Mouse (Mus musculus): ENCODE measurements around the gene Nradd.

DNA sequence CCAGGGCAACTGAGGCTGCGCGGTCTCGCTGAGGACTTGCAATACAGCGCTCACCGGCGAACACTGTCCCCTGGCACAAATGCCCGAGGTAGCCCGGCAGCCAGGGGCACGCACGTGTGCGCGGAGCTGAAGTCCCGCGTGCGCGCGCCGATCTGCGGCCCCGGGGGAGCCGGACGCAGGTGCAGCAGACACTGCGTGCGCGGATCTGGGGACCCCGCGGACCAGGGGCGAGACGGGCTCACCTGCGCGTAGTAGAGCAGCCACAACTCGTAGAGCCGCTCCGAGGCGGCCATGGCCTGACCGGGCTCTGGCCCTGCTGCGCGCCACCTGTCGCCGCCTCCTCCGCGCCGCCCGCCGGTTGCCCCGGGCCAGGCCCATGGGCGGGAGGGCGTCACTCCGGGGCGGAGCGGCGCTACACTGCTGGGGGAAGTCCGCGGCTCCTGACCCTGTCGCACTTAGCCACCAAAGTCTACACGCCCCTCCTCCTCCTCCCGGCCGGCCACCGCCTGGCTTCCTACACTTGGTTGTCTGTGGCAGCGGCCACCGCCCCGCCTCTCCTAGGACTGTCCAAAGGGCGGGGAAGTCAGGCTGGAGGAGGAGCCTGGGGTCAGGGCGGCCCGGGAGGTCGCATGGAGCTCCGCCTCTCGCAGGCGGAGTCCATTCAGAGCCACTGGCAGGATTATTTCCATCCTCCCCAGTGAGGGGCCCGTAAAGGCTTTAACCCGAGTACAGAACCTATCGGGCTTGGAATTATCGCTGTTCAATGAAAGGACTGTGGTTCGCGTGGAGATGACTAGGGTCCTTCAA is 29.6 kb upstream of the Nradd start, which contains the start of gene Nbeal2:
- TF ChIP-seq POLR2A (IDR thresholded peaks at IDR 0.05; ENCODE audit: low read depth, low read length): peak; percentile 30; the same call in 1 of the 2 replicates
- TF ChIP-seq CTCF (IDR thresholded peaks at IDR 0.05; ENCODE audit: extremely low read depth, insufficient read depth, insufficient read length, insufficient replicate concordance): no peak
